Mouse (Mus musculus) heart, adult 9 months (tissue): ENCODE data around the gene Ece2.

ENCODE experiments used
- DNase-seq, 2 experiments: peaks; one replicate each; pipeline ENCODE4 v3.0.0; 2022; ENCODE audit warnings: low spot score in 2 of 2

The Ece2 gene

DNA sequence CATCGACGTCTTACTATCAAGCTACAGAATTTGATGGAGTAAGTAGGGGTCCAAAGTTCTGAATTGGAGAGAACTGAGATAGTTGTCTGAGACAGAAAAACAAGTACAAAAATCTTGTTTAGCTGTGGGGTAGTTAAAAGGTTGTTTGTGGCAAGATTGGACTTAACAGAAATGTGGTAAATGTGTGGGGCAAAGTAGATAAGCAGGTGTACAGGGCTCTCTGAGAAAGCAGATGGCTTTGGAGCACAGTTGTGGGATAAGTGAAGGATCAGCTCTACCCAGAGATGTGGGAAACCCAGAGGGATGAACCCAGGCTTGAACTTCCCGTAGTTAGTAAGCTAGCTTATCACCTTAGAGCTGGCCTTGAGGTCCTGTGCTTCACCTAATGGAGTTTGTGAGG lies 61.1 kb downstream of the Ece2 start:
- no peak for DNase-seq

DNA sequence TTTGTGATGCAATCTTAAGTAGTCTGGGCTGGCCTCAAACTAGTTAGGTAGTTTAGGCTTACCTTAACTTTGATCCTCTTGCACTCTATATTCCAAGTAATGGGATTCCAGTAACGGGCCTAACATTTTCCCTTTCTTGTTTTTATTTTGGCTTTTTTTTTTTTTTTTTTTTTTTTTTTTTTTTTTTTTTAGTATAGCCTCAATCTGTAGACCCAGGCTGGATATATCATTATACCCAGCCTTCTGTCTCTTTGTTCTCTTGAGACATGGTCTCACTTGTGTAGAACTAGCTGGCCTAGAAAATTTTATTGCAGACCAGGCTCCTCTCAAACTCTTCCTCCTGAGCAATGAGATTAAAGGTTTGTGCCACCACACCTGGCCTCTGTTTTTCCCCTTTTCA lies 62.0 kb downstream of the Ece2 start:
- no peak for DNase-seq

DNA sequence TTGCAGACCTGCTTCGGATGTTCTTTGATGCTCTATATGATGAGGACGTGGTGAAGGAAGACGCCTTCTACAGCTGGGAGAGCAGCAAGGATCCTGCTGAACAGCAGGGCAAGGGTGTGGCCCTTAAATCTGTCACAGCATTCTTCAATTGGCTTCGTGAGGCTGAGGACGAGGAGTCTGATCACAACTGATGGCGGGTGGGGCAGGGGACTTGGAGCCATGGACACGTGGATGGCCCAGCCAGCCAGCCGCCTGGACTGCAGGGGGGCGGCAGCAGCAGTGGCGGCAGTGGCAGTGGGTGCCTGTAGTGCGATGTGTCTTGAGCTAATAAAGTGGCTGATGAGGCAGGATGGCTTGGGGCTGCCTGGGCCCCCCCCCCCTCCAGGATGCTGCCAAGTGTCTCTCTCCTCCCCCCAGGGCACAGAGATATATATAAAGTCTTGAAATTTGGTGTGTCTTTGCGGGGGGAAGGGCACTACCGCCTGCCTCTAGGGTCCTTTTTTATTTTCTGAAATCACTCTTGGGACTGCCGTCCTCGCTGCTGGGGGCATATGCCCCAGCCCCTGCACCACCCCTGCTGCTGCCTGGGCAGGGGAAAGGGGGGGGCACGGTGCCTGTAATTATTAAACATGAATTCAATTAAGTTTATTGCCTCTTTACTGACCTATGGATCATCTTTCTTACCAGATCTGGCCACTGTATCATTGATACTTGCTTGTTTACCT lies 62.8 kb downstream of the Ece2 start:
- no peak for DNase-seq

- peak; percentile 91 to 92 for DNase-seq
Observed at GRCm38 (mm10) chr16:20693111-20693701, 63.6 kb downstream of the Ece2 start, which contains the start of gene Fam131a. TSS of gene Fam131a (plus strand) at chr16:20693241.

DNA sequence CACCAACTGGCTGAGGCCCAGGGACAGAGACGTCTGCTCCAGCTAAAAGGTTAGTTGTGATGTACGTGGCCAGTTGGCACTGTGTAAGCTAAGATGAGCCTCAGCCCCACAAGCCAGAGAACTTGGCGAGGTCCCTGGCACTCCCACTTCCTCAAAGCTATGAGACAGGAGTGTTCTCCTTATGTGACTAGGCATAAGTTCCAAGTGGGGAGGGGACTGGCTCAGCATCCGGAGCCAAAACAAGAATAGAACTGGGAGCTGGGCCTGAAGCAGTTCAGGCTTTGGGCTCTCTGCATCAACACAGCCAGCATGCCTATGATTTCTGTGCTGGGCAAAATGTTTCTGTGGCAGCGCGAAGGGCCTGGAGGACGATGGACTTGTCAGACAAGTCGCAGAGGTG lies 65.2 kb downstream of the Ece2 start:
- peak; percentile 70 to 73 for DNase-seq

GRCm38 (mm10) chr16:20695622-20696323 lies 66.1 kb downstream of the Ece2 start:
- DNase-seq: peak; percentile 86 to 88
